Mouse (Mus musculus) limb, embryonic 10.5 days (tissue): ENCODE data around the gene Ambra1. TPM values are rescaled to one million over a fixed set of nuclear protein-coding genes. Genes with fewer than 3 reads are reported as not detected.
A peak's percentile ranks its signal among the peaks of the same experiment; 100 is the strongest.

ENCODE experiments used
- DNase-seq: peaks from one replicate; pipeline ENCODE4 v3.0.0-alpha.2; 2017; ENCODE audit warnings: low spot score
- H3K27ac ChIP-seq: fragments of 300-500 bp; sonication (generic); 2 replicates; pipeline ENCODE4 v1.5.1; 2016; ENCODE audit warnings: mild to moderate bottlenecking
- H3K27me3 ChIP-seq: fragments of 300-500 bp; sonication (generic); 2 replicates; pipeline ENCODE4 v1.6.1; 2016; ENCODE audit warnings: low read depth, mild to moderate bottlenecking; ENCODE audit not compliant: poor library complexity, severe bottlenecking
- H3K36me3 ChIP-seq: fragments of 300-500 bp; sonication (generic); 2 replicates; pipeline ENCODE4 v1.6.1; 2016; ENCODE audit warnings: mild to moderate bottlenecking, moderate library complexity
- H3K4me1 ChIP-seq: fragments of 300-500 bp; sonication (generic); 2 replicates; pipeline ENCODE4 v1.6.1; 2016
- H3K4me3 ChIP-seq: fragments of 300-500 bp; sonication (generic); 2 replicates; pipeline ENCODE4 v1.5.1; 2016; ENCODE audit warnings: mild to moderate bottlenecking, moderate library complexity
- H3K9me3 ChIP-seq: fragments of 300-500 bp; sonication (generic); replicated peaks from 2 replicates; pipeline ENCODE4 v1.6.1; 2016; ENCODE audit warnings: mild to moderate bottlenecking
- WGBS: fragments of 180-500 bp; shearing (Covaris S2); methylation state at CpG from one replicate; pipeline ENCODE4 v1.1.7; 2016; 5-methylcytosine and 5-hydroxymethylcytosine counted together
- polyA plus RNA-seq: library from polyadenylated mRNA; unstranded; fragments of >200 nt; fragmentation: Nextera tagmentation; extraction: Ambion mirVana; gene quantifications from 2 replicates; pipeline ENCODE4 v1.2.1, GENCODE M21; 2016

Gene Ambra1
- polyA plus RNA-seq, 1 experiment from 2014 or later, result 24.5 TPM

- H3K4me3 ChIP-seq, result peak overlapping the region; percentile 88
- H3K9me3 ChIP-seq, result no peaks in the 10 kb centered on the region
- peaks cover 39% of the 10 kb centered on the region for H3K36me3 ChIP-seq
- peak; percentile 51 for DNase-seq
- H3K27me3 ChIP-seq, result peaks cover 18% of the 10 kb centered on the region
- peaks cover 57% of the 10 kb centered on the region for H3K4me1 ChIP-seq
- H3K27ac ChIP-seq, result no peak overlapping the region
- 63% methylated on average over 23 of the region's 23 CpGs for WGBS
Observed at GRCm38 (mm10) chr2:91928534-91929350, 198.8 kb downstream of the Ambra1 start.

DNA sequence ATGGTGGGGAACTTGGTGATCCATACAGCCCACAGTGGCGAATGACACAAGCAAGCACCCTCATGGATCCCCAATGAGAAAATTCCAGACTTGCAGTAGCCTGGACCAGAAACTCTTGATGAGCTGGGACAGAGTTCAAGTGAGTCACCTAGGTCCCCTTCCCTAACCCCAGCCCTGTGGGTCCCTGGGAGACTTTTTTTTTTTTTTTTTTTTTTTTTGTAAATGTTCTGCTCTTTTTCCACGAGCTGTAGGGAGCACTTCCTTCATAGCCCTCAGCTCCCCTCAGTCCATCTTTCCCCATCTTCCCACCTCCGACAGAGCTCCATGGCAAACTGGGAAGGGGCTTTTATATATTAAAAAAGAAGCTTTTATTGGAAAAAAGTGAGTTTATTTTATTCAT is 199.5 kb downstream of the Ambra1 start:
- peak overlapping the region; percentile 88 for H3K4me3 ChIP-seq
- peaks cover 46% of the 10 kb centered on the region for H3K36me3 ChIP-seq
- WGBS, result 49% methylated on average over 3 of the region's 3 CpGs
- H3K27ac ChIP-seq, result peak overlapping the region; percentile 100
- peaks cover 58% of the 10 kb centered on the region for H3K4me1 ChIP-seq
- no peak for DNase-seq
- H3K9me3 ChIP-seq, result no peaks in the 10 kb centered on the region
- peaks cover 11% of the 10 kb centered on the region for H3K27me3 ChIP-seq

DNA sequence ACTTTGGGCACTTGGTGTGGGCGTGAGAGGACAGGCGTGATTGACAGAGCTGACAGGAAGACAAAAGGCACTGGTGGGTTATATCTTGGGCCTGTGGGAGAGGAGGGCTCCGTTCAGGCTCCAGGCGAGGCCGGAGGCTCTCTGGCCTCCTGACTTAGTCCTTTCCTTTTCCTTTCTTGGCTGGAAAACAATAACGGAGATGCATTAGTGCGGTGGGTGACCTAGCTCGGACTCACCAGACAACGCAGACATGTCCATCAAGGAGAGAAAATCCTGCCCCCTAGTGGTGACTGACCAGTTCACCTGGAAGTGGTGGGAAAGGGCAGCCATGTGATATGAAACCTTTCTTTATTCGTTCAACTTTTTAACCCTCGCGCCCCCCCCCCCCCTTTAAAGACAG is 200.0 kb downstream of the Ambra1 start:
- Histone ChIP-seq H3K27ac (peak overlapping the region; percentile 100), H3K4me3 (peak overlapping the region; percentile 88), H3K27me3 (peaks cover 7% of the 10 kb centered on the region), H3K9me3 (no peaks in the 10 kb centered on the region), H3K4me1 (peaks cover 62% of the 10 kb centered on the region), H3K36me3 (peaks cover 51% of the 10 kb centered on the region)
- DNase-seq, result peak; percentile 89
- WGBS, result 13% methylated on average over 12 of the region's 12 CpGs

GRCm38 (mm10) chr2:91930761-91931291 is 200.9 kb downstream of the Ambra1 start:
- no peaks in the 10 kb centered on the region for H3K27me3 ChIP-seq
- H3K27ac ChIP-seq, result peak overlapping the region; percentile 100
- H3K4me3 ChIP-seq, result peak overlapping the region; percentile 88
- no peaks in the 10 kb centered on the region for H3K9me3 ChIP-seq
- H3K4me1 ChIP-seq, result peaks cover 65% of the 10 kb centered on the region
- WGBS, result under 1% methylated on average over 23 of the region's 23 CpGs
- DNase-seq, result peak; percentile 68
- peaks cover 60% of the 10 kb centered on the region for H3K36me3 ChIP-seq

GRCm38 (mm10) chr2:91931328-91932159 is 201.6 kb downstream of the Ambra1 start:
- DNase-seq, result peak; percentile 97
- no peaks in the 10 kb centered on the region for H3K9me3 ChIP-seq
- H3K36me3 ChIP-seq, result peaks cover 67% of the 10 kb centered on the region
- peak overlapping the region; percentile 100 for H3K27ac ChIP-seq
- H3K4me3 ChIP-seq, result peak overlapping the region; percentile 88
- H3K27me3 ChIP-seq, result no peaks in the 10 kb centered on the region
- WGBS, result under 1% methylated on average over 48 of the region's 50 CpGs
- peaks cover 69% of the 10 kb centered on the region for H3K4me1 ChIP-seq

DNA sequence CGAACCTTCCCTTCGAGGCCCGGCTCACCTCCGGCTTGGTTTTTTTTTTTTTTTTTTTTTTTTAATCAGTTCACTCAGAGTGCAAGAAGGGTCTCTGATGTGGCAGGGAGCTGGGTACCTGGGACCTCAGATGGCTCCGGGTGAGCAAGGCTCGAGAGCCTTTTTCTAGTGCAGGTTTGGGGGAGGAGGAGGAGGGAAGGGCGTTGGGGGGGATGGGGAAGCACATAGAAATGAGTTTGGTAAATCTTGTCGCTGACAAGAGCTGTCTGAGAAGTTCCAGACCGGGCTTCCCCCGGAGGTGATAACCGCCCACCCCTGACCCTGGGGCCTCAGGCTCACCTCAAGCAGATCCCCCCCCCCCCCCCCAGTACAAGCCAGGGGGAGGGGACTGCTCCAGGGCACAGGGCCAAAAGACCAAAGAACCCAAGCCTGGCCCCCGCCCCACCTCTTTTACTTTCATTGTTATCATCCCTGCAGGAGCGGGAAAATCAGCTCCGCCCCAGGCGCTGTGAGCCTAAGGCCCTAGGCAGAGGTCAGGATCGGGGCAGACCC is 202.3 kb downstream of the Ambra1 start, which contains the start of gene Mdk:
Gene Mdk (minus strand): TSS at position 138 of the 552 bp plus-strand sequence.
- peaks cover 75% of the 10 kb centered on the region for H3K4me1 ChIP-seq
- H3K27me3 ChIP-seq, result no peaks in the 10 kb centered on the region
- peaks cover 74% of the 10 kb centered on the region for H3K36me3 ChIP-seq
- H3K27ac ChIP-seq, result peak within 1 kb of the TSS; percentile 100
- peak within 1 kb of the TSS; percentile 88 for H3K4me3 ChIP-seq
- H3K9me3 ChIP-seq, result no peaks in the 10 kb centered on the region
- DNase-seq, result peak; percentile 81
- WGBS, result under 1% methylated on average over 15 of the region's 16 CpGs

DNA sequence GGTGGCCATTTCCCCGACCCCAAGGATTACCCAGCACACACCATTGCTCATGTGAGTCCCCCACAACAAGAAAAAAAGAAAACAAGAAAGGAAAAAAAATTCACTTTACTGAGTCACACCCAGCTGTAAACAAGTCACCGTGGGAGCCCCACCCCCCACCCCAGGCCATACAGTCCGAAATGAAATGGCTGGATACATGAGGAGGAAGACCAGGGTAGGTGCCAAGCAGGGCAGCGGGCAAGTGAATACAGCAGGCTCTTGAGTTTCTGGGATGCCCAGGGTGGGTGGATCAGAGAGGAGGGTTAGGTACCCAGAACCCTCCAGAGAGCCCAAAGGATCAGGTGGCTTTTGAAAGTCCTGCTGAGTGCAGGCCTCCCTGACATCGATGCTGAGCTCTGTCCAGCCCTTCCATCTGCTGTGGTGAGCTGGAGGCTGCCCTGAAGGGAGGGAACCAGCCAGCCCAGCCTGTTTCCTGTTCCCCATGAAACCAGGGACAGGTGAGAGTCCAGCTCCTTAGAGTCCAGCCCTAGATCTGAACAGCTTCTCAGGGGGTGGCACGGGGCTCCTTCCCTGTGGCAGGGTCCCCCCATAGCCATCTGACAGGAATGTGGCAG is 202.9 kb downstream of the Ambra1 start:
- DNase-seq, result peak; percentile 73
- no peaks in the 10 kb centered on the region for H3K9me3 ChIP-seq
- H3K4me1 ChIP-seq, result peaks cover 70% of the 10 kb centered on the region
- H3K4me3 ChIP-seq, result peak overlapping the region; percentile 88
- no peaks in the 10 kb centered on the region for H3K27me3 ChIP-seq
- peak overlapping the region; percentile 100 for H3K27ac ChIP-seq
- peaks cover 76% of the 10 kb centered on the region for H3K36me3 ChIP-seq
- 9% methylated on average over 6 of the region's 6 CpGs for WGBS

GRCm38 (mm10) chr2:91933471-91933870 is 203.5 kb downstream of the Ambra1 start:
- WGBS, result 11% methylated on average over 9 of the region's 9 CpGs
- no peaks in the 10 kb centered on the region for H3K27me3 ChIP-seq
- DNase-seq, result no peak
- H3K36me3 ChIP-seq, result peaks cover 77% of the 10 kb centered on the region
- H3K4me1 ChIP-seq, result peaks cover 63% of the 10 kb centered on the region
- H3K27ac ChIP-seq, result peak overlapping the region; percentile 100
- peak overlapping the region; percentile 88 for H3K4me3 ChIP-seq
- no peaks in the 10 kb centered on the region for H3K9me3 ChIP-seq

DNA sequence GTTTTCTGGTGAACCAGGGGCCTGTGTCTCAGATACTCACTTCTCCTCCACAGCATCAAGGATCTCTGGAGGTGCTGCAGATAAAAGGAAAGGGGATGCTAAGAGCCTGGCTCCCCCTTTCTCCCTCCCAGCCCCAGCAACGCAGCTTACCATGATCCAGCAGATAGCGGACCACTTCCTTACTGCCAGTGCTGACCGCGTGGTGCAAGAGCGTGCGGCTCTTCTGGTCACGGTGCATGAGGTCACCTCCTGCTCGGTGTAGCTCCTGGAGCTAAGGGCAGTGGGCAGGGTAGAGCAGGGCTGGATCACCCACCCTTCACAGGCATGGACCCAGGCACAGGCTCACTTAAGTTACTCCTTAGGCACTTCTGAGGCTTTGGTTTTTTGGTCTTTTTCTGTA is 204.1 kb downstream of the Ambra1 start:
- peaks cover 58% of the 10 kb centered on the region for H3K4me1 ChIP-seq
- WGBS, result 49% methylated on average over 8 of the region's 8 CpGs
- DNase-seq, result peak; percentile 41

DNA sequence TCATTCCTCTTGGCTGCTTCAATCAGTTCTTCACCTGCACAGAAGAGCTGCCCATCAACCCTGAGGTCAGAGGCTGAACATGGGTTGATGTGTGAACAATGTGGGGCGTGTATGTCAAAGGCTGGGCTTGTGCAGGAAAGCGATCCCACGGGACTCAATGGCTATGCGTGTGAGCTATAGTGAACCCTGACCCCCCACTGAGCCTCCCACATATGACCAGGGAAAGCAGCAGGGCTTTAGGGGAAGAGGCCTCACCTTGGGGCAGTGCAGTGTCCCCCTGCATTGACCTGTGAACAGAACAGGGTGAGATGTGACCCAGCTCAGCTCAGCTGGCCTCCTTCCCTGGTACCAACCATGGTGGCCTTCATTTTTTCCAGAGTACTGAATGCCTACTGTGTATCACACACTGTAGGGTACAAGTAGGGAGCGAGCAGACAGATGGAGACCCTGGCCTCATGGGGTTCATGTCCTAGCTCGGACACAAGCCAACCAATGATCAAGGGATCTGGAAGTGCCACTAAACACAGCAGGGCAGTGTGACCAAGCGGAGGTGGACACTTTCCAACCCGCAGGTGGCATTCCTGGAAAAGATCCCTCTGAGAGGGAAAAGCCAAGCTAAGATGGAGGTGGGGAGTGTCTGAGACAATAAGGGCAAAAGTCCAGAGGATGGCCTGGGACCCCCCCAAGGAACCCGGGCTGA is 205.0 kb downstream of the Ambra1 start:
- Histone ChIP-seq H3K9me3 (no peaks in the 10 kb centered on the region), H3K27ac (peak overlapping the region; percentile 100), H3K36me3 (peaks cover 77% of the 10 kb centered on the region), H3K4me3 (no peak overlapping the region), H3K4me1 (peaks cover 48% of the 10 kb centered on the region), H3K27me3 (no peaks in the 10 kb centered on the region)
- 89% methylated on average over 9 of the region's 9 CpGs for WGBS
- DNase-seq, result no peak

More for the DNA sequence above, 204.1 kb downstream of the Ambra1 start:
- peak overlapping the region; percentile 100 for H3K27ac ChIP-seq
- H3K36me3 ChIP-seq, result peaks cover 77% of the 10 kb centered on the region
- peak overlapping the region; percentile 88 for H3K4me3 ChIP-seq
- no peaks in the 10 kb centered on the region for H3K9me3 ChIP-seq
- H3K27me3 ChIP-seq, result no peaks in the 10 kb centered on the region

DNA sequence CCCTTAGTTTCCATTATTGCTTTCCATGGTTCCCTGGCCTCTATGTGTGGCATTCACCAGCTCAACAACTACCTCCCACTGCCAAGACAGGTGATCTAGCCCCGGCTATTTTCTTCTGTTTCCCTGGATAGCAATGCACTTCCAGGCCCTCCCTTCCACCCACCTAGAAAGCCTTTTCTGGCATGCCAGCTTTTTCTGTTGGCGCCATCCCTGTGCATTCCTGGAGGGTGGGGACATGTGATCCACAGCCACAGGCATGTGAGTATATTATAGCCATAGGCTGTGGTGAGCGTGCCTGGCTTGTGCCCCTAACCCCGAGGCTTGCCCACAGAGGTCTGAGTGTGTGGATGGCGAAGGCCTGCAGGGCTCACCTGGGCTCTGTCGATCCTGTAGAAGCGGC is 206.2 kb downstream of the Ambra1 start:
- Histone ChIP-seq H3K27me3 (no peaks in the 10 kb centered on the region), H3K36me3 (peaks cover 81% of the 10 kb centered on the region), H3K27ac (no peak overlapping the region; the same call in 1 of the 2 replicates), H3K9me3 (no peaks in the 10 kb centered on the region), H3K4me1 (peaks cover 48% of the 10 kb centered on the region), H3K4me3 (no peak overlapping the region)
- 93% methylated on average over 7 of the region's 7 CpGs for WGBS
- DNase-seq, result no peak
